Mouse (Mus musculus) bone marrow macrophage, adult 2 months (primary cell): ENCODE results near the gene Pax1.

Experiments used
- CTCF ChIP-seq: IDR thresholded peaks from 2 replicates; pipeline ENCODE4 v1.5.1; 2012; ENCODE audit warnings: low read depth, mild to moderate bottlenecking, low read length, moderate library complexity
- POLR2A ChIP-seq: IDR thresholded peaks from 2 replicates; pipeline ENCODE4 v1.6.1; 2012; ENCODE audit warnings: mild to moderate bottlenecking, low read depth, low read length, borderline replicate concordance

GRCm38 (mm10) chr2:147409323-147409722 lies 47.6 kb downstream of the Pax1 start:
- no peak for TF ChIP-seq POLR2A
- TF ChIP-seq CTCF = no peak
